Mouse (Mus musculus) layer of hippocampus, postnatal 10 days (tissue): ENCODE results near the gene Atxn1. TPM values are rescaled to one million over a fixed set of nuclear protein-coding genes. Genes with fewer than 3 reads are reported as not detected.
A peak's percentile ranks its signal among the peaks of the same experiment; 100 is the strongest.

ENCODE experiments used
- DNase-seq, 2 experiments: peaks; one replicate each; pipeline ENCODE4 v3.0.0; 2021; ENCODE audit warnings: low spot score in 2 of 2
- total RNA-seq, 2 experiments: library from RNA; stranded (reverse); gene quantifications; 2 replicates each; pipeline ENCODE4 v1.2.3; 2021

The Atxn1 gene
- total RNA-seq, 2 experiments from 2014 or later, result 90.8 to 94.3 TPM

DNA sequence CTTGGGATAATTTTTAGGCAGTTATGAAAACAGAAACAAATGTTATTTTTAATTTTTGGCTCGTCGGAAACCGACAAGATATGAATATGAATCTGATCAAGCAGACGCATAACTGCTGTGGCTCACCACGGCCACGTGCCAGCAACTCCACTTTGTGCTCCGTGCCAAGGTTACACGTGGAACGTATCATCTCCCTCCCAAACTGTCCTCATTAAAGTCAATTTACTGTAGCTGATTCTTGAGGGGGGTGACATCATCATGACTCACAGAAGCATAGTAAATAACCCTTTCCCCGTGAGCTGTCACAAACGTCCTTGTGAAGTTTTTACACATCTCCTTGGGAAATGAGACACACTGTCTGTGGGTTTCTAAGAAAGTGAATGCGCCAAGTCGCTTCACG is 97.5 kb downstream of the Atxn1 start:
- peak in 1 of 2 experiments; percentile 29 for DNase-seq

DNA sequence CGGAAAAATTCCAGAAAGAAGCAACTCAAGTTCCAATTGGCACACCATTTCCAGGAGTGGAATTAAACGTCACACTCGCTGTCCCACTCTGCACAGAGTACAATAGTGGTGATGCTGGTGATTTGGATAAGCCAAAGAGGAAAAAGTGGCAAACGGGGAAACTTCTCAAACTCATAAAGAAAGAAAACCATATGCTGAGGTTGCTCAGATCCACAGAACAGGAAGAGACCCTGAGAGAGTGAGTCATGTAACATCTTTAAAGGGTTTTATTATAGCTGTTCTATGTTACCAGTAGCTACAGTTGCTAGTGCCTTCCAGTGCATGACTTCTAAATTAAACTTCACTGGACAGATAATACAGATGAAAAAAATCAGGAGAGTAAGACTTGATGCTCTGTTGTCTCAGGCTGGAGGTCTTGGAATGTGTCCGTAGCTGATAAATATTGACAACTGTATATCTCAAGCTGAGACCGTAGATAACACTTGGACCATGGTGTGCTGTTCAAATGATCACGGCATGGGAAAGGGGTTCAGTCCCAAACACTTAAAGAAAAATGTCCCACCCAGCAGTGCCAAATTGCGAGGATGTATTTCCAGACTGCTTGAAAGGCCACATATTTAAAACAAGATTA is 98.1 kb downstream of the Atxn1 start:
- no peak for DNase-seq

DNA sequence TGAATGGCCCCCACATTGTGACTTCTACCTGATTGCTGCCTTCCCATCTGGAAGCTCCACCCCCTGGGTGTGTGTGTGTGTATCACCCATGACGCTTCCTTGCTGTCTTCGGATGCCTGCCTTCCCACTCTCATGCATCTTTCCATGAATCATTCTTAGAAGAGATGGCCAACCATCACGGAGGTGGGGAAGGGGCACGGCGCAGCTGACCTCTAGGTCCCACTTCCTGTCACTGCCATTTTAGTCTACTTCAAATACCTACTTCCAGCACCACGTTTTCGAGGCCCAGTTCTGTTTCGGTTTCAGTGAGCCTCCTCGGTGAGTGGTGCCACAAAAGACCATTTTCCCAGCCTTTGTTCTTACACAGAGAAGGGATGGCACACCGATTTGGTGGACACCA is 99.2 kb downstream of the Atxn1 start:
- no peak for DNase-seq

DNA sequence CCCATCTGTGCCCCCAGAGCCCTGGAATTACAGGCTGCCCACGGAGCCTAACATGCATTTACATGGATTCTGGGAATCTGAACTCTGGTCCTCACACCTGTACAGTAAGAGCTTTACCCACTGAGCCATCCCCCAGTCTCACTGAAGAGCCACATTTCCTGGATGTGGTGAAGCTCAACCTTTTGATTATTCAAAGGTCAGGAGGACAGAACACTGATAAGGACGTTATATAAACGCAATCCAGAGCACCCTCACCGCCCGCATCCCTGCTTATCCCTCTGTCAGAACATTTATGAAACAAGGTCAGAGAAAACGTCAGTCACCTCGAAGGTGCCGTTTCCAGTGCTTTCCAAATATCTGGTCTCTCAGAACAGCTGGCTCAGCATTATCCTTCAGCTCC is 101.0 kb downstream of the Atxn1 start:
- DNase-seq, result no peak

DNA sequence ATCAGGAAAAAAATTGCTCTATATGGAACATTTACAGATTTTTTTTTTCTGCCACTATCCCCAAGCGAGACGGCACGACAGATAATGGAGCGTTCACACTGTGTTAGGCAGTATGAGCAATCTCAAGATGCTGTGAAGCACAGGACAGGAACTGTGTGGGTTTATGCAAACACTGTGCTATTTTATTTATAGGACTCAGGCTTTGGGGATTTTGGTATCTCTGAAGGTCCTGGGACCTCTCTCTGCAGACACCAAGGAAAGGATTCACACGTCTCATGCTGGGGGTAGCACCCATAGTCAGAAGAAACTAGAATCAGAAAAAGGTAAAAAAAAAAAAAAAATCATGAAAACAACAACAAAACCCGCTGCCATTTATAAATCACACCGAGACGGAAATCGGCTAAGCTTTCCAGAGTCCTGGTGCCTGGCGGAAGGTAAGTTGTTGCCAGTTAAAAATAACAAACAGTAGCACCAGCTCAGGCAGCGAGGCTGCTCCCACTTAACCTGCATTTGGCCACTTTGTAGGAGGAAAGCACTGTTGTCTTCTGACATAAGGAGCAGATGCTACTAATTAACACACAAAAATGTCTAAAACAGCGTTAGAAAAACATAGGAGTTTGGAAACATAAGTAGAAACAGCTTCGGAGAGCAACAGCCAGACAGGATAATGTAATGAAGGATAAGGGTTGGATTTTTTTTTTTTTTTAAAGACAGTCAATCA is 102.8 kb downstream of the Atxn1 start:
- no peak for DNase-seq

DNA sequence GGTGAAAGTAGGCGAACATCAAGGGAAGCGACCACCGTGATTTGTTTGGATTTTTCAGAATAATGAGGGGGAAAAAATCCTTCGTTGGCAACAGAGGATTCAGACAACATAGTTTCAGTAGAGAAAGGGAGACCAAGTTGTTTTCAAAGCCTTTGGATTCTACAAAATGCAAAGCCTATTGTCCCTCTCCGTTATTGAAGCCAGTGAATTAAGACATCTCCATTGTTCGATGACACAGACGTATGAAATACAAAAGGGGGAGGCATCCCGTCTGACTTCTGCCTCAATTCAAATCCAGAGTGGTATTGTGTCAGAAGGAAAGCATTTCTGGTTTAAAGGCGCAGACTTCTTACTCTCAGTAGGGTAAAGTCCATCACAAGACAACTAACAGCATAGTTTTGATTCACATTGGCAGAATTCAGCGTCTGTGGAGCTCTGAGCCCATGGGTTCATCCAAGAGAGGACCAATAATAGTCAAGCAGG is 103.7 kb downstream of the Atxn1 start:
- DNase-seq, result no peak

DNA sequence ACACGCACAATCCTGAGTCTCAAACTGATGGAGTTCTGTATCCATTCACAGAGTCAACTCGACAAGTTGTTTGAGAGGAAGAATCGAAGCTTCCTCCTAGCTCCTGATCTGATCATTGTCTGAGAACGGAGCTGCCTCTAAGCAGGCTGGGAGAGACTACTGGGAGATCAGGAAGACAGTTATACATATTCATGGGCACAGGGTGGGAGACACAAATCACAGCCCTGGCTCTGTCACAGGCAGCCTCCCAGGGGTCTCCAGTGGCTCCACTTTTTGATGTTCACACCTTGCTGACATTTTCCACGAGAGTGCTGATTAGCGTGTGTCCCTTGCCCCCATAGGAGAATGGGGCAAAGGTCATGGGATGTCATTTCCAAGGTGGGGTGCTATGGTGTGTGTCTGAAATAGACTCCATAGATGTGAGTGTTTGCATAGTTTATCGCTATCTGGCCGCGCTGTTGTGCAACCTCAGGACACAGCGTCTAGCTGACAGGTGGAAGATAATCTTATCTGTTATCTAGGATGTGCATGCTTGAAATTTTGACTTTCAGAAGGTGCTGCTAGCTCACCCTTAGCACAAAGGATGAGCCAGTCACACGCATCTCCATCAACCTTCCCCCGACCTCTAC is 105.6 kb downstream of the Atxn1 start:
- no peak for DNase-seq

DNA sequence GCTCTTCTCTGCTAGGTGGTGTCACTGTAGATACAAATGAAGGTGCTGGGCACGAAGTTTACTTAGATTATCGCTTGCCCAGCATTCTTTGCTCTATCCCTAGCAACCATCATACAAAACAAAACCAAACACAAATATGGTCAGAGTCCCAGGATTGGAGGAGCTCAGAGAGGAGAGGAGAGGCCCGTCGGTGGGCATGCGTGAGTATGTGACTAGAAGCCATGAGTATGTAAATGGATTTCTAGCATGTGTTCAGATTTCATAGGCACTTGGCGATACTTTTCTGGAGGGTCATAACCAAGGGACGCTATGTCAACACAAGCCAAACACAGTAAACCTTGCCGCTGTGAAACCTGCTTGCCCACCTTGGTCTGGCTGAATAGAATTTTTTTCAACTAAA is 107.4 kb downstream of the Atxn1 start:
- DNase-seq, result no peak

DNA sequence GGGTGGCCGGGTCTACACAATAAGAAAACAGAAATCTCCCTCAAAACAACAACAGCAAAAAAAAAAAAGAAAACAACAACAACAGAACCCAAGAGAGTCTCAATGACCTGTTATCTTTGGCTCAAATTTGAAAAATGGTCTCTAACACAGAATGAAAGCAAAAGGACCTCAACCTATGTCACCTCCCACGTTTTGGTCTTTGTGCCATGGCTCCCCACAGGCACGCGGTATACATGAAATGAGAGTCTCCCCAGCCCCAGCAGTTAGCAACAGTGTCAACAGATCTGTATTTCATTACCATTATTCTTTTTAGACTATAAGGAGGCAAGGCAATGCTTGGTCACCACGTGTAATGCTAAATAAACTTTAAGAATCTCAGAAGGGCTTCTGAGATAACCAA is 110.3 kb downstream of the Atxn1 start:
- DNase-seq, result no peak

DNA sequence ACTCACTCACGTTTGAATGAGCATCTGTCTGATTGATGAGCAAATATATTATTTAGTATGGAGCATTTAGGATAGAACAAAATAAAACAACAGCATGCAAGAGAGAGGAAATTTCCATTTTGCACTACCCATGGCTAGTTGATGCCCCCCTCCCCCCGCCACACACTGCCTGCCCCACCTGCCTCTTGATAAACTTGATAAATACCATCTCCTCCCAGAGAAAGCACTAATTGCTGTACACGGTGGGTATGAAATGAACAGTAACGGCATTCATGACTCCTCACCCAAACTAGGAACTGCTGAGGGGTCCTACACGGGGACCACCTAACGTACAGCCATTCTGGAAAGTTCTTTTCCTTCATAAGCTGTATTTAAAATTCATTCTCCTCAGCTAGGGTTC is 111.1 kb downstream of the Atxn1 start:
- no peak for DNase-seq

DNA sequence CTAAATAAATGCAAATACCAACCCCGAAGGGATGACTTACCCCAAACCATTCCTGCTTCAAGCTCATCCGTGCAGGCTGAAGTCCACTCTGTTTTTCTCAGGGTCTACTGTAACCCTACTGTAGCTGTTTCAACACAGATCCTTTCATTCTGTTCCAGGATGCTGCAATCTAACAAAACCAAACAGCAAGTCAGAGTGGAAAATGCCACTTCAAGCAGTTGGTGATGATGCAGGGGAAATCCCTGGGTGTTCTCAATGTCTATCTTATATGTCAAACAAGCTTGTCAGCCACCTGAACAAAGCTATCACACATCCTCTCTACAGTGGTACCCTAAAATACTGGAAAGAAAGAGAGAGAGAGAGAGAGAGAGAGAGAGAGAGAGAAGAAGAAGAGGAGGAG is 112.5 kb downstream of the Atxn1 start:
- no peak for DNase-seq

DNA sequence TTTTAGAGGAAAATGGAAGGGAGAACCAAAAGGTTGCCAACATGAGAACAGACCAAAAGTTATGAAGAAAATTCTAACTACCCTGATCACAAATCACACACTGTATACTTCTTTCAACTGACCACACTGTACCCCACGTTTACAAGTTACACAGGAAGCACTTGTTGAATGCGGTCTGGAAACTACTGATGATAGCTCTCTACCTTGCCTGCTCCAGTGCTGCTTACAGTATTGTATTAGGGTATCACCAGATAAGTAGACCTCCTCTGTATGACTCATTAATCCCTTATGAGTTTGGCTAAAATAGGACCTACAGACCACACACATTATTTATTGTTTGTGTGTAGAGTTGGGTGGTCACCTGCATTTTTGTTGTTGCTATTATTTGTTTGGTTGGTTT is 113.1 kb downstream of the Atxn1 start:
- no peak for DNase-seq

DNA sequence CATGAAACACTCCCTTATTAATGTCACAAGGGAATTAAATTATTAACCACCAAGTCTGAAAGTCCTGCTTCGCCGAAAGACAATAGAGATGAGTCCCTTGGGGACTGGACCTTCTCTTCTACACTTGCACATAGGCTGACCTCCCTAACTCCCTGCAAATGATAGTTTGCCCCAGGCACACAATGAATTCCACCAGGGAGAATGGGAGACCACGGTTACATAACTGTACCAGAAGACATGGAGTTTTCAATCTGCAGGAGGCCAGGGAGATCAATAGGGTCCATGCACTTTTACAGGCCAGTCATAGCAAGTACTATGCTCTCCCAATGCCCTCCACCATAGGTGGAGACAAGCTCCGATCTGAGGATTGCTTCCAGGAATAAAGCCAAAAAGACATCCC is 113.7 kb downstream of the Atxn1 start:
- DNase-seq, result no peak

DNA sequence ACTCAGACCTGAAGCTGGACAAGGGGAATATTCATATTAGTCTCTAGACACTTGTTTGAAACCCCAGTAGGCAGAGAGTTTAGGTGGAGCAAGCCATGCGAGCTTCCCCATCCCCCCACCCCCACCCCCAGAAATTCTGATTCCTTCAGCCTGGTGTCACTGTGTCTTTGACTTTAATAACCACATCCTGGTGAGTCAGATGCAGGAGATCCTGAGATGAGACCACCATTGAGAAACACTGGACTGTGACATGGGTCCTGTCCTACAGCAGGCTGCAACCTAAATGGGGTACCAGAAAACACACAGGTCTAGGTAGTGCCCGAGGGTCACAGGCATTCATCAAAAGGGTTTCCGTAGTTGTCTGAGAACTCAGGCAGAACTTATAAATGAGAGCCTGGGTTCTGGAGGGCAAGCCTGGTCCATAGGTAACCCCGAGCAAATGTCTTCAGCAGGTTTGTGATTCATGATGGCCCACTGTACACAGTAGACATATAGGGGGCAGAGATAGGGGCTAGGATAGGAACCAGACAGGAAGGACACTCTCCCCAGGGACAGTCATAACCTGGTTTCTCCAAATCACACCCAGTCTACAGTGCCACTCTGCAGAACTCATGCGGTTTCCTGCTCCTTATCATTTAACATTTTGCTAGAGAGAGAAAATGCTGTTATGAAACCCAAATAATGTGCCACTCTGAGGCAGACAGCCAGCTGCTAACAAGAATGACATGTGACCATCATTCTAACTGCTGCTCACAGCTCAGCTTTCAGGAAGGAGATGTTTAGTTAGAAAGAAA is 114.4 kb downstream of the Atxn1 start:
- no peak for DNase-seq

DNA sequence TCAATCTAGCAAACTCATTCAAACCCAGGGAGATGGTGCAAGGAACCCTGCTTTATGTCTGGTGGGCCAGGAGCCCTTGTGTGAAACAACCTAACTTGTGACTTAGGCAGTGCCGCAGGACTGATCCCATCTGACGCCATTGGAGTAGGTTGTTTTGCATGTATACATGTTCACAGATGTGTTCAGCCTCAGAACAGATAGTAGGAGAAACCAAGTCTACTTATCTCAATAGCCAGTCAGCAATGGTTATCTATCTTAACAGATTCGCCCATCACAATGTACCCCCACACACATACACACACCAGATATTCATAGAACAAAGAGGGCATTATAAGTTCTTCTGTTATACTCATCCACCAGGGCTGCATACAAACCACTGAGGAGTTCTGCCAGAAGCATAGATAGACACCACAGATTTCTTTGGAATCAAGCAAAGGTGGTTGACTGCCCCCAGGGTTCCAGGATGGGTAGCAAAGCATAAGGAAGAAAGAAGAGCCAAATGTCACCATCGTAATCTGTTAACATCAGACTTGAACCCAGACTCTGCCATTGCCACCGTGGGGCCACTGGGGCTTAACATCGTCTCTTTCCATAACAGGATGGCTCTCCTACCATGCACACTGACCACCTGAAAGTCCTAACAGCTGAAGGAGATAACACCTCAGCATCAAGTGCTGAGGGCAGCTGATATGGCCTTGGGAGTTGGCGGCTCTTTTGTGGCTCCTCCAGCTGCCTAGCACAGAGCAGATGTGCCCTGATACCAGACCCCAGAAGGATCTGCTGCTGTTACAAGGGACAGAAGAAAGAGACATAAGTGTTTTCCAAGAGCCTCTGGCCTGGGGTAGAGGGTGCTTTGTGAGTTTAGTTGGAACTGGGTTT is 115.4 kb downstream of the Atxn1 start:
- DNase-seq, result no peak

DNA sequence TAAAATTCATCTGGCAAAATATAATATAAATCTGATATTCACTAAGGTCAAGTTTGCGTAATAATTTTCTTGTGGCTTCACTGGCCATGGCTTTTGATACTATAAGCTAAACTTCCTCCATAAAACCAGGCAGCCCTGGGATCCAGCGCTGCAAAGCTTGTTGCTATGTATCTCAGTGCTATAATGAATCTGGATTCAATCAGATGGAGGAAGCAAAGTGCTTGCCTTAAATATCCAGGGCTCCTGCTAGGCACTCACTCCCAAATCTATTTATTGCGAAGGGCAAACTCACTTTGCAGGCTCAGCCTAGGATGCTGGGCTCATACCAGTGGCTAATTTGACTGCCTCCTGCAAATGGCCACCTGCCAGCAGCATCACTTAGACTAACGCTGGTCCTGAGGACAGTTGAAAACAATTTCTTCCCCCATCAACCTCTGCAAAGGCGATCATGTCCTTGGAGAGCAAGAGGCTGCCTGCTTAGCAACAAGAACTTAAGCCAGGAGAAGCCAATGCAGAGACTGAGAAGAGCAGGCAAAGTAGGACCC is 122.2 kb downstream of the Atxn1 start:
- DNase-seq, result no peak

DNA sequence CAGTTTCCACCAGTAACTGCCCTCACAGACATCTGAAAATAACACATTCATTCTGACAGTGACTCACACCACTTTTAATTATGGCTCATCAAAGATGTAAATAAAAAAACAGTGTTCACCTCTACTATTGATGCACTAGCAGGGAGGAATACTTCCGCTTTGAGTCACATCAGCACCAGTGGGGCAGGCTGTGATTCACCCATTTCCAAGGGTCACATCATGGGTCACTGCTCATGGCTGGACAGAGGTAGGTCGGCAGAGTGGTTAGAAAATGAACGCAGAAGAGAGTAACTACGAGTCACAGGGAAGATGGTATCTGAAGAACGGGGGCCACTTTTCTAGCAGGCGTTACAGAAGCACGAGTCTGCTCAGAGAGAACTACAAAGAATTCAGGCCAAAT is 124.9 kb downstream of the Atxn1 start:
- no peak for DNase-seq

DNA sequence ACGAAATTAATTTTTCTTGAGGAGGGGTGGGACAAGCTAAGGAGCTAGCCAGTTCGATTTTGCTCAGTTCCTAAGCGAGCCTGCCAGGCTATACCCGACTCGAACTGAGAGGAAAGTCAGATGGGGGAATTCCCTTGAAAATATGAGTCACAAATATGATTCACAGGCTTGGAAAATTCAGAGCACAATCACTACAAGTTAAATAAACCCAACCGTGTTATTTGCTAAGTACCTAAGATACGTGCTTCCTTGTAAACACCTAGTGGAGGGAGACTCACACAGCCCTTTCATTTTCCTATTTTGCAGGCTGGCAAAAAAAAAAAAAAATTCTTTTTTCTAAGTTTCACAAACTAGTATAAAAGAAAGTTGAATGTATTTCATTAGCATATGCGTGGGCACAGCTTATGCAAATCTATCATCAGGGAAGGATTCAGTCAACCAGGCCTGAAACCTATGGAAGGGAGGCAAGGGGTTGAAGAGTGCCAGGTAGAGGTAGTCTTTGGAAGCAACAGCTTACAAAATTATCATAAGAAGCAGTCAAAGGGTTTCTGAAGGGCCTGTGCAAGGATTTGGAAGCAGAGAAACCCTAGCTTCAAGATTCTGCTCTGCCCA is 127.1 kb downstream of the Atxn1 start:
- DNase-seq, result no peak

DNA sequence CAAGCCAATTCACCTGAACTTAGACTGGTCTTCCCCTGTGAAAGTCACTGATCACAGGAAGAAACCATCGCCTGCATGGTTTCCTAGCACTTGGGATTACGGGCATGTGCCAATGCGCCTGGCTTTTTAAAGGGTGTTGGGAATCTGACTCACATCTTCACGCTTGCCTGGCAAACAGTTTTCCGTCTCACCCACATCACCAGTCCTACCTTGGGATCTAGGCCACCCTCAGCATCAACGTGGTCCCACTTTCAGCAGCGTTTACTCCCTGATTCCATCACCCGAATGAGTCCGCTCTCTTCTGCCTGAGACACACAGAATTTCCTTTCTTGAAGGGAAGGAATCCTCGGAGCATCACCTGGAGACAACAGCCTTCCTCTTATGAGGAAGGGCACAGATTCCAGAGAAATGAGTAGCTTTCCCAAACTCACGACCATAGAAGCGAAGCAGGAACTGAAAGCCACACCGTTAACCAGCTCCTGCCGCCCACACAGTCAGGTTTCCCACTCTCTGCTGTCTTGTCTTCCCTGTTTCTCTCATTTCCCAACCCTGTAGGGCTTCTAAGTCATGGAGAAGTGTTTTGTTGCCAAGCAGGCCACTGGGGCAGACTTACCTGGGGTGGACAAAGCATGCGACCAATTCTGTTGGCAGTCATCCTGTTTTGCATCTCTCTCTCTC is 128.3 kb downstream of the Atxn1 start:
- no peak for DNase-seq
